Mouse (Mus musculus) MN1 (cell line): ENCODE measurements at regions not wholly inside any gene's neighbourhood (a gene's known extent, or its start where the extent isn't known, plus 50 kb on each side); places are given as distances from the start of the nearest gene placed in this dataset.
A peak's percentile ranks its signal among the peaks of the same experiment; 100 is the strongest.
"Not testable (repeated sequence)": the region's sequence is repeated elsewhere in the genome, so short reads cannot be mapped to it uniquely, and the experiment has no call there.

Source experiments
- DNase-seq: peaks from one replicate; pipeline ENCODE4 v3.0.0-alpha.2; 2016; ENCODE audit warnings: low spot score

GRCm38 (mm10) chr2:114723971-114724666 lies 69.4 kb upstream of the Dph6 start:
- no peak for DNase-seq

DNA sequence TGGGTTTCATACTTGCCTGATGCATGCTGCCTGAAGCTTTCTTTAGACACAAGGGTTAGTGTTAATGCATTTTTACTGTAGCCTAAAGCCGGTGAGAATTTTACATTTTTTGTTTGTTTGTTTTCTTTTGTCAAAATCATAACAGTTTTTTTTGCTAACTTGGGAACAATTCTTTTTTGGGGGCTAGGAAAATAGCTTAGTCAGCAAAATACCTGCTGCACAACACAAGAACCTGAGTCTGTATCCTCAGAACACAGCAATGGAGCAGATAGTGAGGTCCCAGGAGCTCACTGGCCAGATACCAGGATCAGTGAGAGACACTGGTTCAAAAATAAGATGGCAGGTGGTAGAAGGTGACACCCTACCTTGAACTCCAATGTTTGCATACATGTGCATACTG lies 72.4 kb upstream of the Dph6 start:
- no peak for DNase-seq

DNA sequence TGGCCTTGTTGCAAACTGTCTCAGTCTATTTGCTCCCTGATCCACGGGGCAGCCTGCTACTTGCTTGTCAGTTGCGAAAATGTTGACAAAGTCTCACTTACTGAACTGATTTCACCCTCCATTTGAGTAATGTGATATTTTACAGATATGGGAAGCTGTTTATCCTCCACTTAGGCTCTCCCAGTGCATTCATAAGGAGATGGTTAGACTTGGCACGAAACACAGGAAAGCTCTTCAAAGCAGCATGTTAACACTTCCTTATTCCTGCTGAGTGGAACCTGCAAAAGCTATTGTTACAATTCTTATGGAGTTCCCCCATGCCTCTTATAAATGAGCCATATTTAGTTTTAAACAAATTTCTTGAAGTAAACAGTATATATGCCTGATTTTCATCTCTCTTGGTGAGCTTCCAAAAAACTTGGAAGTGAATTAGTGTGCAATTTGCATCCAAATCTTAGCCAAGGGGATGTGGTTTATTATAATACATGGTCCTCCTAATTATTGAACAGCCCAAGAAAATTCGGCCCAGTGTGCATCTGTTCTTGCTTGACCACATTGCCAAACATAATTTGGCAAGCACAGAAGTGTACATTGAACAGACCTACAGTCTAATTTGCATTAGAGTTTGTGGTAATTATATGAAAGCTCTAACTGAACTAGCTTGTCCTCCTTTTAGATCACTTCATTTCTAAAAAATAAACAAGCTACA lies 80.3 kb upstream of the Dph6 start:
- DNase-seq = peak; percentile 43

DNA sequence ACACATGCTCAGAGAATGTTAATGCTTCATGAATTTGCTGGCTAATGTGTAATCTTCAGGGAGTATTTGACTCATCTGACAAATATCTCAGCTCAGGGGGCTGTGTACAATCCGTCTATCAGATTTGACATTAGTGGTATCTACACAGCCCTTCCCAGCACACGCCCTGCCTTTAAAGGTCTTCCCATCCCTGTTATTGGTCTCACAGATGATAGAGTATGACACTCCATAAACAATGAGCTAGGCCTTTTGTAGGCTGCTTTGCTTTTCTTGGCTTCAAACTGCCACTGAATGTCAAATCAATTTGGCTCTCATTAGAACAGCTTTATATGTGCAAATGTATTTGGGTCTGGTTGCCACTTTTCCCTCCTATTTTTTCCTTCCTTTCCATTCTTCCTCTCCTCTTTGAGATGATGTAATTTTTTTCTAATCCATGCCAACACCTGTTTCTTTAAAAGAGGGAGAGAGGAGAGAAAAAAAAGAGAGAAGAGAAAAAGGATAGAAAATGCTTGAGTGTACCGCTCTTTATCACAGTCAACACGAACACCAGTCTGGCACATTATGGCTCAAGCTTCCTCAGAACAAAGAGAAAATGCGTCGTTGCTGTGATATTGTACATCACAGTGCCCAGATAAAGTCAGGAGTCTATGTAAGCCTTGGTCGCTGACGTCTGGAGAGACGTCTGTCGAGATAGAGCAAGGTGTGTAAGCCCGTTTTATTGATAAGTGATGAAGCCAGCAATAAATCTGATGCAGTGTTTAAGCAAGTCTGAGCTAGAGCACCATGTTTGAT lies 84.9 kb upstream of the Dph6 start:
- peak; percentile 6 for DNase-seq

DNA sequence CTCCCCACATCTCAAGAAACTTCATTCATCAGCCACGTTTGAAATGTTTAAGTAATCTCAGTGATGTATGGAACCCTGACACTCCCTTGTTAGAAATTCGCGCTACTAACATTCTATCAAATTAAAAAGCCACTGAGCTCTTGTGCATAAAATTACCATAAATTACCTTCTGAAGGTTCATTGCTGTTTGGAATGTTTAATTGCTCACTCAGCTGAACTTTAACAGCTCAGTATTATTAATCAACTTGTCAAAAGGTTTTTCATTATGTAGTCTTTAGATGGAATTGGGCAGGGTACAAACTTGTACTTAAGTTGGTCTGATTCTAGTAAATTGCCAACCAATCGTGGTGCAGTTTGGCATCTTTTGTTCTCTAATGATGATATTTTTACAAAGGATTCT lies 108.5 kb upstream of the Dph6 start:
- DNase-seq = no peak

DNA sequence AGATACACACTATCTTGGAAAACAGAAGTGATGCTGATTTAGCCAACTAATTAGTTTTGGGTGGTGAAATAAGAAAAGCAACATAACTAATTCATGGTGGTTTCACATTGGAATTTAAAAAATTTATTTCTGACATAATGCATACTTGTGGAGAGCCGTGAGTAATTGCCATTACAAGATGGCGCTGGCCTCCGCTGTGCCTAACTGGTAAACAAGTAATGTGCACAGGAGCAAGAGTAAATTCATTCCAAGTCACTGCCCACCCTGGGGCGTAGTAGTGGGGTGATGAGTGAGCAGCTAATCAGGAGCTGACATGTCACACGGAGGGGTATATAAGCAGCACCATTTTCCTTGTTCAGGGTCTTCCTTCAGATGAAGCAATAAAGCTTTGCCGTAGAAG lies 119.0 kb upstream of the Dph6 start:
- not testable (repeated sequence) for DNase-seq

- no peak for DNase-seq
Observed at GRCm38 (mm10) chr2:114774278-114774677, 119.5 kb upstream of the Dph6 start.

- DNase-seq = no peak
Observed at GRCm38 (mm10) chr2:114775532-114775931, 120.8 kb upstream of the Dph6 start.

- DNase-seq = no peak
Observed at GRCm38 (mm10) chr2:114776176-114776575, 121.4 kb upstream of the Dph6 start.

GRCm38 (mm10) chr2:114782450-114782849 lies 127.7 kb upstream of the Dph6 start:
- DNase-seq = no peak

DNA sequence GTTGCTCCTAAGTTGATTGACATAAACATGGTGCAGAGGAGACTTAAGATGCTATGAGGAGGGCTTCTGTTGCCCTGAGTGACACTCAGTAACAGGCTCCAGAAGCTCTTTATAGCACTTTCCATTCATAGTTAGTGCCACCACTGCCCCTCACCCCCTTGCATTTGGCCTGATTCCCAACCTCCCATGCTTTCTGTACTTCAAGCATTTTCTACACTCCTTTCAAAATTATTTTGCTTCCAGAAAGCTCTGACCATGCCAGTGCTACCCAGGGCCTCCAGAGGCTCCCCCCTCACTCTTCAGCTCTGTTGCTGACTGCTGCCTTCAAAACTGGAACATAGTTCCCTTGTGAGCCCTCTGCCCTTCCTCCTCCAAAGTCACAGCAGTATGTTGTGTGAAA lies 129.4 kb upstream of the Dph6 start:
- DNase-seq = no peak

- no peak for DNase-seq
Observed at GRCm38 (mm10) chr2:114788251-114788650, 133.5 kb upstream of the Dph6 start.

DNA sequence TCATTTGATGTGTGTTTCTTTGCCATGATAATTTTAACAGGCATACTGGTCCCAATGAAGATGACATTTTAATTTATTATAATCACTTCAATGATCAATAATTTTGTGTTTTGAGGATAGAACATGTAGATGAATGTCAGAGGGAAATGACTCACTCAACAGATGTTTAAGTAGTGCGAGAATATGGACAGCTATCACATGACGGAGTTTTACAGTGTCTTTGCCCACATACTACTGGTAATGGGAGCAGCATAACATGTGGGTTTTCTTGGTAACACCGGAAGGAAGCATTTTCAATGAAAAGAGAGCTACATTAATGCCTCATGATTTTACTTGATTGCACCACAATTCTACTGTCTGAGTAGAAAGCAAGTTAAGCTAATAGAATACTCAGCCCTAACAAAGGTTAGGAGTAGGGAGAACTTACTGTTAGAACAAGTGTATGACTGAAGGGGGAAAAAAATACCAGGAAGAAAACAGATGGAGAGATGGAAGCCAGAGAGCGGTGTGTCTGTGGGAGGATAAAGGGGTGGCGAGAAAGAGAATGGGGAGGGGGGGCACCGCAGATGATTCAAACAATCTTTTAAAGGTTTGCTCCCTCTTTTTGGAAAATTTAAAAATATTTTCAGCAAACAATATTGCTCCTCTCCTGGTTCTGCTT lies 142.0 kb upstream of the Dph6 start:
- no peak for DNase-seq

DNA sequence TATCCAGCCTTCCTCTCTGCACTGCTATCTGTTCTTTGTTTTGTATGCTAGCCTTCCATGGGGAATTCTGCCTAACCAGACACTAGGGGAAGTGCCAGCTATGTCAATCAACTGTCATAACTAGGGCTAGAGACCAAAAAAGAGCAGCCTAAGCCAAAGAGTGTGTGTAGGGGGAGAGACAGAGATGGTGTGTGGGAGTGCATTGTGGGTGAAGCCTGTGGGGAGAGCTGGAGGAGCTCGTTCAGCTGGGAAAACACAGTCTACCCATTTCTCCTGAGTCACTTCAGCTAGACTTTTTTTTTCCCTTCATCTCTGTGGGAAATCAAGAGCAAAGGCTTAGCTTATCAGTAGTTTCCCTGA lies 142.5 kb upstream of the Dph6 start:
- no peak for DNase-seq

DNA sequence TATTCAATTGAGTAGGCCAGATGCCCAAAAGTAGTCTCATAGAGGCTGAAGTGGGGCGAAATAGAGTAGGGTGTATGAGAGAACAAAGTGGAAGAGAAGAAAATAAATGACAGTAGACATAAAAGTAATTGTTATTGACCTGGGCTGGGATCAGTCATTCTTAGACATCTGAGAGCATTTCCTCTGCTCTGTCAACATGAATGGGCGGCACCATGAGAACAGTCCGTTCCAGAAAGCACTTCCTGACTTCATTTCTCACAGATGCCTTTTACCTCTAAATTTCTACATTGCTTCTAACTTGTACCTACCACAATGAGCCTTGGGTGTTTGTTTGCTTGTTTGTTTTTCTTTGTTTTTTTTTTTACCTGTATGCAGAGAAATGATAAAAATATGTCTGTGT lies 148.5 kb upstream of the Dph6 start:
- DNase-seq = no peak

GRCm38 (mm10) chr2:114803928-114804327 lies 149.2 kb upstream of the Dph6 start:
- no peak for DNase-seq

DNA sequence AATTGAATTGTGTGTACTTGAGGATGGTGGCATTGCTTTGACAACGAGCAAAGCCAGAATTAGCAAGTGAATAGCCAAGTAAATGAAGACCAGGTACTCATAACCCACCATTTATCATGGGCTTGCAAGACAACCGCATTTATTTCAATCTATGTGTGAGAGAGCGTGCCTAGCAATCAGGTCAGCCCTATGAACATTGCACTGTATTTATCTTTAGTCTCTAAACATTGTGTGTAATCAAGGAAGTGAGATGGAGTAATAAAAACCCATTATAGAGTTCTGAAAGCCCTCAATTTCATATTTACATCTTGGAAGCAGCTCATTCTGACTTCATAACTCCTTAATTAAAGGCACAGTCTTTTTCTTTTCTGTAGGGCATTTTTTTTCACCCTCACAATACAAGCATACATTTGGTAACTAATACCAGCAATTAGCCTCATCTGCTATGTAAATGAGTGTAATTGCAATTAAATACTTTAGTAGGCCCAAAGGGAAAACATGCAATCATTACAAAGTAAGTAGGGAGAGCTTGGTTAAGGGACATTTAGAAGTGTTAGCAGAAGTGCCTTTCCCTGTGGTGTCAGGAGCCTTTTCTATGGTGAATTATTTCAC lies 150.8 kb upstream of the Dph6 start:
- no peak for DNase-seq

DNA sequence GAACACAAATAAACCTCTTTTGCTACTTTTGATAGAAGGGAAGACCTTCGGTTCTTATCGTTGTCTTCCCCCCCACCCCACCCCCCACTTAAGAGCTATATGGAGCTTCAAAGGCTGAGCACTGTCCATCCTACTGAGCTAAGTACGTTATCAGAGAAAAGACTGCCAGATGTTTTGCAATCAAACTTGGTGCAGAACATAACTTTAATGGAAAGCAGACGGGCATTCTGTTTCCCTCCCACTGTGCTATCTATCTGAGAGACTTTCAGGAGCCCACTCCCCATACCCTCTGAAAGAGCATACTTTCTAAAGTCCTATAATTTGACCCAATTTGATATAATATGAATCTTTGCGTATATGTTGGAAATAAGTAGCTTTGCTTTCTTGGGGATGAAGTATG lies 153.3 kb upstream of the Dph6 start:
- DNase-seq = no peak

DNA sequence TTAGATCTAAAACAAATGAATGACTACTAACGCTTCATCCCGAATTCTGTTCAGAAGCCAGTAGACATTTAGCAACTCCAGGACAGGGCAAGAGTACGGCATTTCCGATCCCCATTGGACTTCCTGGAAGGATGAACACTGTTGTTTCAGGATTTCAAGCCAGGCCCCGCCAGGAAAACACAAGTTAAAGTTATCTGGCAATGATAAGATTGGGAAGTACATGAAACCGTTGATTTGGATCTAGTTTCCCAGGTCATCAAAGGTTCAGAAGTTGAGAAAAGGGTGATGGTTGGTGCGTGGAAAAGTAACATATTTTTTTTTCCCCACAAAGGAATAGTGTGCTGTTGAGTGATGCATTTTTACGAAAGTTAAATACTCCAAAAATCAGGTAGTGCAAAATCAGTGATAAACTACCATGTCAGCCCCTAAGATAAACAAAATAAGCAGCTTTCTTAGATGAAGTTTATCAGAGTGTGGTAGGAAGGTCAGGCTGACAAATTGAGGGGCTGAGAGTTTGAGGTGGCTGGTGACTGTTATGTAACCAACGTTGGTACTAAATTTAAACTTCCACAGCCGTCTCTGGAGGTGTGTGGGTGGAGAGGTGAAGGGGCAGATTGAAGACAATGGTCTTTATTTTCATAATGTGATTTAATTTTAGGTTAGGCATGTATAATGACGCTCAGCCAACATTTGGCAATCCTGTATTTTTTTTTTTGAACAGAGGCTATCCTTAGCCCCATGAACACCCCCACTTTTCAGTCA lies 157.6 kb upstream of the Dph6 start:
- no peak for DNase-seq

DNA sequence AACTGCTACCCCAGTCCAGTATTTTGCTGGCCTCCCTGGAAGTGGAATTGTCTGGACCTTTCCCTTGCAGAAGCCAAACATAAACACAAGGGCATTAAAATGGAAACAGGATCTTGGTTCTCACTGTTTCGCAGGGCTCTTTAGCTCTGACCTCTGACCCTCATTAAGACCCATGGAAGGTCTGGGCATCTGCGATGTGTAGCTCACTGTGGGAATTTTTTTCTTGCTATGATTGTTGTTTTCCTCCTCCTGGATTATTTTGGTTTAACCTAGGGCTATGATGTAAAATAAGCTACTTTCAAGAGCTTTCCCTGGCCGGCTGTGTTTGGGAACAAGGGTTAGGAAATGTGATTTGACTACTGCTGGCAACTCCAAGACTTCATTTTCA lies 158.1 kb upstream of the Dph6 start:
- DNase-seq = no peak

- DNase-seq = no peak
Observed at GRCm38 (mm10) chr2:114822657-114823056, 167.9 kb upstream of the Dph6 start.
